Mouse (Mus musculus) lung, postnatal 0 days (tissue): ENCODE measurements at regions not wholly inside any gene's neighbourhood (a gene's known extent, or its start where the extent isn't known, plus 50 kb on each side); places are given as distances from the start of the nearest gene placed in this dataset.

Experiments
- CTCF ChIP-seq: IDR thresholded peaks from 2 replicates; pipeline ENCODE4 v1.5.1; 2016; ENCODE audit warnings: antibody characterized with exemption, mild to moderate bottlenecking
- EP300 ChIP-seq: IDR thresholded peaks from 2 replicates; pipeline ENCODE4 v1.6.1; 2016; ENCODE audit warnings: antibody characterized with exemption, mild to moderate bottlenecking, control low read depth

DNA sequence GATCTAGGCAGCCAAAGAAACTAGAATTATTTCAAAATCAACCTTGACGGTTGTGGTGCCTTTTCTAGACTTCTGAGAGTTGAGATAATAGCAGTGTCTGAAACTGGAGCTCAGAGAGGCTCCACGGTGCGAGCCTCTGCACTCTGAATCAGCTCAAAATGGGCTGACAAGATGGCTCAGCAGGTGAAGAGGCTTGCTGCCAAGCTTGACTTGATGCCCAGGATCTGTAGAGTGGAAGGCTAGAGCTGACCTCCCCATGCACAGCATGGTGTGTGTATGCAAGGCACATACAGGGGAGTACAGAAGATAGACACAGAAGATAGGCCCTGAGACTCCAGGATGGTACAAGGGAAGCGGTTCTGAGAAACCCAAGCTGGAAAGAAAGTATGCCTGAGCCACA is 100.5 kb upstream of the Ubr2 start:
- TF ChIP-seq CTCF (no peak), EP300 (no peak)
